Mouse (Mus musculus): ENCODE measurements around the gene Gtsf1l. TPM values are rescaled to one million over a fixed set of nuclear protein-coding genes. Genes with fewer than 3 reads are reported as not detected.

Gtsf1l gene
- total and polyA plus RNA-seq, 3 experiments, result 0.38 TPM; not detected in 2

DNA sequence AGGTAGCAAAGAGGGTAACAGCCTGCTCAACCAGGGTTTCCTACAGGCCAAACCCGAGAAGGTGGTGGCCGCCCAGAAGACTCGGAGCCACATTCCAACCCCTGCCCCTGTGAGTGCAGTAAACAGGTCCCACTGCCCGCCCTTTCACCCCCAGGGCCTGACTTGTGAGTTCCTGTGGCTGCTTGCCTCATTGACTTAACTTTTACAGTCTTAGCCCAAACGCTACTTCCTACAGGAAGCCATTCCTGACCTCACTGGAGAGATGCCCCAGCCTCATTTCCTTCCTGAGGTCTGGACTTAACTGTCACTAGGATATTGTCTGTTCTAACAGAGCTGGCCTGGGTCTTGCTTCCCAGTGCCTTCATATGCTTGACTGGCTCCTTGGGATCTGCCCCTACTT lies 5.1 kb downstream of the Gtsf1l start:
- H3K36me3 ChIP-seq (replicated peaks), result peaks cover 68% of the 10 kb centered on the region
- ATAC-seq (ENCODE audit: extremely low read depth, insufficient number of reproducible peaks, low FRiP score, poor library complexity, severe bottlenecking), result no peak
- no peaks in the 10 kb centered on the region for H3K9me3 ChIP-seq (replicated peaks)
- DNase-seq (ENCODE audit: low spot score), result no peak
- H3K4me1 ChIP-seq (ENCODE audit: insufficient read depth, low read depth, low read length), result peaks cover 3% of the 10 kb centered on the region; the same call in 1 of the 2 replicates
- no peaks in the 10 kb centered on the region for H3K27me3 ChIP-seq (ENCODE audit: insufficient read depth, low read length)
- no peak for TF ChIP-seq CTCF (IDR thresholded peaks at IDR 0.05; ENCODE audit: low read depth, low read length)
- no peak overlapping the region for H3K4me3 ChIP-seq (ENCODE audit: low read depth, low read length)

DNA sequence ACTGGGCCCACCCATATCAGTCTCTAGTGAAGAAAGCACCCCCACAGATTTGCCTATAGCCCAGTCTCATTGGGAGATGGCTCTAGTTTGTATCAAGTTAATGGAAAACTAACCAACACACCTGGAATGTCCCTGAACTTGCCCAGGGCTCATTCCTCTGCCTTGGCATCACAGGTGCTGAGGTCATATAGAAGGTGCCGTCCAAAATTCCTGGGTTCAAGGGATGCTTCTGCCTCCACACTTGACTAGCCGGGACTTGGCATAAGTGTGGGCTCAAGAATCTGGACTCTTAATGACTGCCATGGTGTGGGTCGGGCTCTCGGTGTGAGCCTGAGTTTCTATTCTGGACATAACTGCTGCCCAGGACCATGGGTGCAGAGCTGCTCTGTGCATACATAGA lies 8.6 kb downstream of the Gtsf1l start:
- no peaks in the 10 kb centered on the region for H3K27me3 ChIP-seq (ENCODE audit: insufficient read depth, low read length)
- ATAC-seq (ENCODE audit: extremely low read depth, insufficient number of reproducible peaks, low FRiP score, poor library complexity, severe bottlenecking) (no peak), DNase-seq (ENCODE audit: low spot score) (no peak)
- H3K36me3 ChIP-seq (replicated peaks), result peaks cover 93% of the 10 kb centered on the region
- TF ChIP-seq GATA1 (IDR thresholded peaks at IDR 0.05; ENCODE audit: borderline replicate concordance, low read length), result no peak
- no peak for TF ChIP-seq CTCF (IDR thresholded peaks at IDR 0.05; ENCODE audit: low read depth, low read length)
- no peak for TF ChIP-seq GATA2 (IDR thresholded peaks at IDR 0.05; ENCODE audit: borderline replicate concordance, low read depth, low read length)
- TF ChIP-seq TAL1 (conservative IDR thresholded peaks at IDR 0.05; ENCODE audit: low read depth, low read length), result no peak
- TF ChIP-seq POLR2AphosphoS5 (IDR thresholded peaks at IDR 0.05; ENCODE audit: insufficient replicate concordance, low read depth, low read length), result no peak
- no peaks in the 10 kb centered on the region for H3K9me3 ChIP-seq (replicated peaks)
- H3K4me1 ChIP-seq (ENCODE audit: insufficient read depth, low read depth, low read length), result peaks cover 2% of the 10 kb centered on the region
- H3K4me3 ChIP-seq (ENCODE audit: low read depth, low read length), result no peak overlapping the region

DNA sequence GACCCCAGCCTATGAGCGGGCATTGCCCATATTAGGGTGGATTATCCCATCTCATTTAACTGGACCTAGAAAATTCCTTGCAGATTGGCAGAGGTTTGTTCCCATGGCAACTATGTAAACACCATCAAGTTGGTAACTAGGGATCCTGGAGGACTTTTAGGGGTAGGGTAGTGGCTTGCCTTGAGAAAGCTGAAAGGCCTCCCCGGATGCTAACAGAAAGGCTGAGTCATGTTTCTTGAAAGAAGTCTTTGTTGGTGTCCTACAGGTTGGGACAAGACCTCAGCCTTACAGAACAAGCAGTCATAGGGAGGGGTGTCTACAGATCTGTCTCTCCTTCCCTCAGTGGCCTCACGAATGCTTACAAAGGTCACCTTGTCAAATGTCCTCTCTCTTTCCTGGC lies 12.4 kb downstream of the Gtsf1l start:
- Histone ChIP-seq H3K4me3 (ENCODE audit: low read depth, low read length) (no peak overlapping the region), H3K9me3 (replicated peaks) (no peaks in the 10 kb centered on the region), H3K27me3 (ENCODE audit: insufficient read depth, low read length) (no peaks in the 10 kb centered on the region), H3K36me3 (replicated peaks) (peaks cover 97% of the 10 kb centered on the region), H3K4me1 (ENCODE audit: insufficient read depth, low read depth, low read length) (peaks cover 3% of the 10 kb centered on the region)
- no peak for ATAC-seq (ENCODE audit: extremely low read depth, insufficient number of reproducible peaks, low FRiP score, poor library complexity, severe bottlenecking)
- TF ChIP-seq TAL1 (conservative IDR thresholded peaks at IDR 0.05; ENCODE audit: low read depth, low read length) (no peak), POLR2AphosphoS5 (IDR thresholded peaks at IDR 0.05; ENCODE audit: insufficient replicate concordance, low read depth, low read length) (no peak), GATA1 (IDR thresholded peaks at IDR 0.05; ENCODE audit: borderline replicate concordance, low read length) (no peak), GATA2 (IDR thresholded peaks at IDR 0.05; ENCODE audit: borderline replicate concordance, low read depth, low read length) (no peak), CTCF (IDR thresholded peaks at IDR 0.05; ENCODE audit: low read depth, low read length) (no peak)
- no peak for DNase-seq (ENCODE audit: low spot score)

DNA sequence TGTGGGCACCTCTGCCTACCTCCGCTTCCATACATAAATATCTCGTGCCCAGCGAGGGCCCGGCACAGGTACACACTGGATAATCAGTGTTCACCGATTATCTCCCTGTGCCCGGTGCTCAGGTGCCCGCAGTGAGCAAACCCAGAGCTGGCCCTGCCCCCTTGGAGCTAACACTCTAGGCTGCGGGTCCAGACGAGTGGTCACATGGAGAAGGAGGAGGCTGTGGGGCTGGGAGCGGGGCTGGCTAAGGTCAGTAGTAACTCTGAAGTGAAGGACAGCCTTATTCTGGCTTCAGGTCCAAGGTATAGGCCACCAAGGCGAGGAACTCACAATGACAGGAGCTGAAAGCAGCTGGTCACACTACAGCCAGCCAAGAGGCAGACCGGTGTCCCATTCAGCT lies 12.8 kb downstream of the Gtsf1l start:
- TF ChIP-seq POLR2AphosphoS5 (IDR thresholded peaks at IDR 0.05; ENCODE audit: insufficient replicate concordance, low read depth, low read length), result no peak
- no peak for TF ChIP-seq GATA2 (IDR thresholded peaks at IDR 0.05; ENCODE audit: borderline replicate concordance, low read depth, low read length)
- TF ChIP-seq TAL1 (conservative IDR thresholded peaks at IDR 0.05; ENCODE audit: low read depth, low read length), result no peak
- no peak for TF ChIP-seq GATA1 (IDR thresholded peaks at IDR 0.05; ENCODE audit: borderline replicate concordance, low read length)
- TF ChIP-seq CTCF (IDR thresholded peaks at IDR 0.05; ENCODE audit: low read depth, low read length), result no peak
- Histone ChIP-seq H3K27me3 (ENCODE audit: insufficient read depth, low read length) (no peaks in the 10 kb centered on the region), H3K4me1 (ENCODE audit: insufficient read depth, low read depth, low read length) (peaks cover 3% of the 10 kb centered on the region), H3K36me3 (replicated peaks) (peaks cover 98% of the 10 kb centered on the region), H3K4me3 (ENCODE audit: low read depth, low read length) (no peak overlapping the region), H3K9me3 (replicated peaks) (no peaks in the 10 kb centered on the region)
- ATAC-seq (ENCODE audit: extremely low read depth, insufficient number of reproducible peaks, low FRiP score, poor library complexity, severe bottlenecking) (no peak), DNase-seq (ENCODE audit: low spot score) (no peak)

DNA sequence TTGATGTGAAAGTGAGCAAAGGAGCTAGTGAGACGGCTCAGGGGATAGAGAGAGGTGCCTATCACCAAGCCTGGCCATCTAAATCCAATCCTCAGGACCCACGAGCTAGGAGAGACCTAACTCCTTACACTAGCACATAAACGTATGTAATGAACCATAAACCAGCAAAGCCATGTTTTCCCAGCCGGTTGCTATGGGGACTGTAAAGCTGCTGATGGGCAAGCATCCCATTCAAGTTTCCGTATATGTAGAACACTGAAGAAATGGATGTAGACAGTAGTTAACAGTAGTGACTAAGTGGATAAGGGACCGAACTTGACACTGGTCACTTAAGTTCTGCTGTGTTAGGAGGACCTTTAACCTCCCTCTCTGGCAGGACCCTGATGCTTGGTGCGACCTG lies 13.6 kb downstream of the Gtsf1l start:
- H3K36me3 ChIP-seq (replicated peaks), result peaks cover 97% of the 10 kb centered on the region
- ATAC-seq (ENCODE audit: extremely low read depth, insufficient number of reproducible peaks, low FRiP score, poor library complexity, severe bottlenecking) (no peak), DNase-seq (ENCODE audit: low spot score) (no peak)
- TF ChIP-seq GATA1 (IDR thresholded peaks at IDR 0.05; ENCODE audit: borderline replicate concordance, low read length), result no peak
- TF ChIP-seq POLR2AphosphoS5 (IDR thresholded peaks at IDR 0.05; ENCODE audit: insufficient replicate concordance, low read depth, low read length), result no peak
- TF ChIP-seq TAL1 (conservative IDR thresholded peaks at IDR 0.05; ENCODE audit: low read depth, low read length), result no peak
- no peak for TF ChIP-seq CTCF (IDR thresholded peaks at IDR 0.05; ENCODE audit: low read depth, low read length)
- TF ChIP-seq GATA2 (IDR thresholded peaks at IDR 0.05; ENCODE audit: borderline replicate concordance, low read depth, low read length), result no peak
- H3K4me3 ChIP-seq (ENCODE audit: low read depth, low read length), result no peak overlapping the region
- no peaks in the 10 kb centered on the region for H3K9me3 ChIP-seq (replicated peaks)
- peaks cover 3% of the 10 kb centered on the region for H3K4me1 ChIP-seq (ENCODE audit: insufficient read depth, low read depth, low read length)
- H3K27me3 ChIP-seq (ENCODE audit: insufficient read depth, low read length), result no peaks in the 10 kb centered on the region

DNA sequence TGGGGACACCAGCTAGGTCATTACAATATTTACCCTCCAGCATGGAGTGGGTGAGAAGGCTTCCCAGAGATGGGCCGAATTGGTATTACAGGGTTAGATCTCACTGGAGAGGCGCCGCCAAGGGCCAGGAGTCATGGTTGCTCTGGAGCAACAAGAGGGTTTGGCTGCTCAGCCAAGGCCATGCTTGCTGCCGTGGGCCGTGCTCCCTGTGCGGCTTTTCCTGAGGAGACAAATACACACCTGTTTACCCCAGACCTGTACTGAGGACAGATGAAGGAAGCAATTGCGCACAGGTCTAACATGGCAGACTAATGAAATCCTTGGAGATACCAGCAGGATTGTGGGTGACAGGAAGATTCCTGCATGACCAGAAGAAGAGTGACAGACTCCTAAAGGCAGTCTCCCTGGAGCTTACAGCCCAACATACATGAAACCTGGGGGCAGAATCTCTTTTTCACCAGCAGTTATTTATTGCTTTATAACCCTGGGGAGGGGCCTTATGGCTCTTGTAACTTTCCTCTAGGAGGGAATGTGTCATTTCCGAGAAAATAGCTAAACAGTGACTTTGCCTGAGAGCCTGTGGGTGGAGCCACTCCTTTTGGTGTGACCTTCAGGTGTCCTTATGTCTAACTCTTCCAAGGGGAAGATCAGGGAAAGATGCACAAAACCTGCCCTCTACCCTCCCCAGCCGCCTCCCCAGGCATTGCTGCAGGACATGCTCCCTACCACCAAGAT lies 14.5 kb downstream of the Gtsf1l start:
- Histone ChIP-seq H3K36me3 (replicated peaks) (peaks cover 97% of the 10 kb centered on the region), H3K9me3 (replicated peaks) (no peaks in the 10 kb centered on the region), H3K4me3 (ENCODE audit: low read depth, low read length) (no peak overlapping the region), H3K4me1 (ENCODE audit: insufficient read depth, low read depth, low read length) (peaks cover 3% of the 10 kb centered on the region), H3K27me3 (ENCODE audit: insufficient read depth, low read length) (no peaks in the 10 kb centered on the region)
- DNase-seq (ENCODE audit: low spot score) (no peak), ATAC-seq (ENCODE audit: extremely low read depth, insufficient number of reproducible peaks, low FRiP score, poor library complexity, severe bottlenecking) (no peak)
- TF ChIP-seq GATA1 (IDR thresholded peaks at IDR 0.05; ENCODE audit: borderline replicate concordance, low read length), result no peak
- TF ChIP-seq TAL1 (conservative IDR thresholded peaks at IDR 0.05; ENCODE audit: low read depth, low read length), result no peak
- no peak for TF ChIP-seq GATA2 (IDR thresholded peaks at IDR 0.05; ENCODE audit: borderline replicate concordance, low read depth, low read length)
- TF ChIP-seq CTCF (IDR thresholded peaks at IDR 0.05; ENCODE audit: low read depth, low read length), result no peak
- no peak for TF ChIP-seq POLR2AphosphoS5 (IDR thresholded peaks at IDR 0.05; ENCODE audit: insufficient replicate concordance, low read depth, low read length)

Data from G1E (cell line).